Mouse (Mus musculus): ENCODE results near the gene Socs7. TPM values are rescaled to one million over a fixed set of nuclear protein-coding genes. Genes with fewer than 3 reads are reported as not detected.
A peak's percentile ranks its signal among the peaks of the same experiment; 100 is the strongest.
"Not testable (repeated sequence)": the region's sequence is repeated elsewhere in the genome, so short reads cannot be mapped to it uniquely, and the experiment has no call there.

The Socs7 gene
- polyA plus RNA-seq, 1 experiment from 2014 or later: 3.4 TPM

DNA sequence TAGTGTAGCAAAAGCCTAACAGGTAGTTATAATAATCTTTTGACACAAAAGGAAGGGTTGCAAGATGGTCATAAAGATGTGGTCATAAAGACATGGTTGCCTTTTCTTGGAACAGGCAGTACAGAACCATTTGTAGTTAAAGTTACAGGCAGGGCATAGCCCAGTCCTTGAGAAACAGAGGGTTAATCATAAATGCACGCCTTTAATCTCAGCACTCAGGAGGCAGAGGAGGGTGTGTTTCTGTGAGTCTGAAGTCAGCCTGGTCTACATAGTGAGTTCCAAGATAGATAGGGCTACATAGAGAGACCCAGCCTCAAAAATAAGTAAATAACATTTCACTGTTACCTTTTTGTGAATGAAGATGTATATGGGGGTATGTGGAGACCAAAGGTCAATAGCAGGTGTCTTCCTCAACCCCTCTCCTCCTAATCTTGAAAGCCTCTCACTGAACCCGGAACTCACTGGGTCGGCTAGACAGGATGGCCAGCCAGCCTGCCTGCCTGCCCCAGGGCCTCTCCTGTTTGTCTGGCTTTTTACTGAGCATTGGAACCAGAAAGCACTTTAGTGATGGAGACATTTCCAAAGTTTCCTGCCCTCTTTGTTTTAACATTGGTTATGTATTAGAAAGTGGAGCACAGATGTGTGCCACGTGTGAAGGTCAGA lies 9.3 kb upstream of the Socs7 start:
- Histone ChIP-seq H3K27me3 (ENCODE audit: control insufficient read depth, insufficient read depth, low read length) (no peaks in the 10 kb centered on the region), H3K4me2 (no peak overlapping the region), H3K9me3 (ENCODE audit: control insufficient read depth, low read length) (no peaks in the 10 kb centered on the region), H3K4me3 (ENCODE audit: low read depth, low read length) (no peak overlapping the region), H3K27ac (ENCODE audit: low read depth, low read length) (no peak overlapping the region), H3K36me3 (ENCODE audit: control insufficient read depth, insufficient read depth, low read length) (no peaks in the 10 kb centered on the region), H3K9ac (ENCODE audit: low read length) (no peak overlapping the region), H3K4me1 (ENCODE audit: control insufficient read depth, insufficient read depth, low read length) (peaks cover 5% of the 10 kb centered on the region)
- DNase-seq (ENCODE audit: low spot score, missing footprints) (no peak), ATAC-seq (ENCODE audit: low FRiP score) (no peak)
- WGBS: 80% methylated on average over 4 of the region's 4 CpGs

DNA sequence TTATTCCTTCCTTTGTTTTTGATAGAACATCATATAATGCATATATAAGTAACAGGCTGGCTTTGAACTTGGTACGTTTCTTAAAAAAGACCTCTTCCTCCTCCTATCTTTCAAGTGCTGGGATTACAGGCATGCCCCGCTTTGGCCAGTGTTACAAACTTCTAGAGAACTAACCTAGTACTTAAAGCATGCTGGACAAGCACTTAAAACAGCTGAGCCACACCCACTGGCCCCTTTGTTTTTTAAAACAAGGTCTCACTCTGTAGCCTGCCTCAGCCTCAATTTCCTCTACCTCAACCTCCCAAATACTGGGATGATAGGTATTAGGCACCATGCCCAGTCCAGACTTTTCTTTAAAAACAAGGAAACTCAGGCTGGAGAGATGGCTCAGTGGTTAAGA lies 7.7 kb upstream of the Socs7 start:
- Histone ChIP-seq H3K4me3 (ENCODE audit: low read depth, low read length) (no peak overlapping the region), H3K9ac (ENCODE audit: low read length) (no peak overlapping the region), H3K4me2 (no peak overlapping the region), H3K9me3 (ENCODE audit: control insufficient read depth, low read length) (no peaks in the 10 kb centered on the region), H3K27me3 (ENCODE audit: control insufficient read depth, insufficient read depth, low read length) (no peaks in the 10 kb centered on the region), H3K36me3 (ENCODE audit: control insufficient read depth, insufficient read depth, low read length) (no peaks in the 10 kb centered on the region), H3K4me1 (ENCODE audit: control insufficient read depth, insufficient read depth, low read length) (peaks cover 5% of the 10 kb centered on the region), H3K27ac (ENCODE audit: low read depth, low read length) (no peak overlapping the region)
- WGBS: 81% methylated on average over 2 of the region's 2 CpGs
- ATAC-seq (ENCODE audit: low FRiP score) (no peak), DNase-seq (ENCODE audit: low spot score, missing footprints) (peak; percentile 45)

DNA sequence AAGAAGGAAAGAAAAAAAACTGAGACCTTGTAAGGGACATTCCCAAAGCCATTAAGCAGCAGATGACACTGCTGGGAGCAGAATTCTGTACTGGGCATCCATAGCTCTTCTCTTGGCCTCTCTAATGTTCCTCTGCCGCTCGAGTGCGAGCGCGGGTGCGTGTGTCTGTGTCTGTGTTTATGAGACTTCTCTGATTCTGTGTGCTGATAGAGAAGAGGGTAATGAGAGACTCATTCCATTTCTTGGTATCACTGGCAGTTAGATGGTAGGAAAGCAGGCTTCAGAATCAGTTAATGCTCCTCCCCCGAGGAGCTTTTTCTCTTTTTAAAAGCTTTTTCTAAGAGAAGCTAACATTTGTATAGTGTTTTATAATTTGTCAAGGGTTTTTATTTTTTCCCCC lies 7.1 kb upstream of the Socs7 start:
- no peak for ATAC-seq (ENCODE audit: low FRiP score)
- DNase-seq (ENCODE audit: low spot score, missing footprints): no peak
- Histone ChIP-seq H3K4me3 (ENCODE audit: low read depth, low read length) (no peak overlapping the region), H3K4me1 (ENCODE audit: control insufficient read depth, insufficient read depth, low read length) (peaks cover 2% of the 10 kb centered on the region), H3K9me3 (ENCODE audit: control insufficient read depth, low read length) (no peaks in the 10 kb centered on the region), H3K27ac (ENCODE audit: low read depth, low read length) (no peak overlapping the region), H3K9ac (ENCODE audit: low read length) (no peak overlapping the region), H3K27me3 (ENCODE audit: control insufficient read depth, insufficient read depth, low read length) (no peaks in the 10 kb centered on the region), H3K4me2 (no peak overlapping the region), H3K36me3 (ENCODE audit: control insufficient read depth, insufficient read depth, low read length) (no peaks in the 10 kb centered on the region)
- 92% methylated on average over 7 of the region's 7 CpGs for WGBS

DNA sequence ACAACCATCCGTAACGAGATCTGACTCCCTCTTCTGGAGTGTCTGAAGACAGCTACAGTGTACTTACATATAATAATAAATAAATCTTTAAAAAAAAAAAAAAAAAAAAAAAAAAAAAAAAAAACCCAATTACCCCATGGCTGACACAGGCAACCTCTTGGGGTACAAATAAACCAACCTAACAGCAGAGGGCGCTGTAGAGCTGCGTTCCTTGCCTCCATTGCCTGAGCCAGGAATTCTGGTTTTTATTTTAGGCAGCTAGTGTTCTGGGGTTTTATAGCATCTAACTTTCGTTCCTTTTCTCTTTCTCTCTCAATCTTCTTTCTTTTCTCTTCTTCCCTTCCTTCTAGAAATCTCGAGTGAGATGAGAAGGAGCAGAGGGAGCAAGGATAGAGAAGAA lies 4.7 kb upstream of the Socs7 start:
- H3K27ac ChIP-seq (ENCODE audit: low read depth, low read length); H3K36me3 ChIP-seq (ENCODE audit: control insufficient read depth, insufficient read depth, low read length); H3K4me2 ChIP-seq; H3K4me3 ChIP-seq (ENCODE audit: low read depth, low read length); ATAC-seq (ENCODE audit: low FRiP score); H3K9ac ChIP-seq (ENCODE audit: low read length); H3K4me1 ChIP-seq (ENCODE audit: control insufficient read depth, insufficient read depth, low read length); H3K27me3 ChIP-seq (ENCODE audit: control insufficient read depth, insufficient read depth, low read length); H3K9me3 ChIP-seq (ENCODE audit: control insufficient read depth, low read length): not testable (repeated sequence)
- 12% methylated on average over 4 of the region's 6 CpGs for WGBS
- peak; percentile 94 for DNase-seq (ENCODE audit: low spot score, missing footprints)

DNA sequence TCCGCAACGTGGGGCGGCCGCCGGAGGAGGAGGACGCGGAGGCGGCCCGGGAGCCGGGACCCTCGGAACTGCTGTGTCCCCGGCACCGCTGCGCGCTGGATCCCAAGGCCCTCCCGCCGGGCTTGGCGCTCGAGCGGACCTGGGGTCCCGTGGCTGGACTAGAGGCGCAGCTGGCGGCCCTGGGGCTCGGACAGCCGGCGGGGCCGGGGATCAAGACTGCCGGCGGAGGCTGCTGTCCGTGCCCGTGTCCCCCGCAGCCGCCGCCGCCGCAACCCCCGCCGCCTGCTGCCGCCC lies 245 bp downstream of the Socs7 start:
- H3K4me3 ChIP-seq (ENCODE audit: low read depth, low read length): peak overlapping the region; percentile 97
- WGBS: under 1% methylated on average over 29 of the region's 39 CpGs
- DNase-seq (ENCODE audit: low spot score, missing footprints) (no peak), ATAC-seq (ENCODE audit: low FRiP score) (peak; percentile 62; the same call in 1 of the 2 replicates)
- no peaks in the 10 kb centered on the region for H3K36me3 ChIP-seq (ENCODE audit: control insufficient read depth, insufficient read depth, low read length)
- peak overlapping the region; percentile 64 for H3K27ac ChIP-seq (ENCODE audit: low read depth, low read length)
- peak overlapping the region; percentile 98 for H3K9ac ChIP-seq (ENCODE audit: low read length)
- H3K9me3 ChIP-seq (ENCODE audit: control insufficient read depth, low read length): no peaks in the 10 kb centered on the region
- H3K4me1 ChIP-seq (ENCODE audit: control insufficient read depth, insufficient read depth, low read length): peaks cover 18% of the 10 kb centered on the region
- no peaks in the 10 kb centered on the region for H3K27me3 ChIP-seq (ENCODE audit: control insufficient read depth, insufficient read depth, low read length)
- peak overlapping the region; percentile 94 for H3K4me2 ChIP-seq

DNA sequence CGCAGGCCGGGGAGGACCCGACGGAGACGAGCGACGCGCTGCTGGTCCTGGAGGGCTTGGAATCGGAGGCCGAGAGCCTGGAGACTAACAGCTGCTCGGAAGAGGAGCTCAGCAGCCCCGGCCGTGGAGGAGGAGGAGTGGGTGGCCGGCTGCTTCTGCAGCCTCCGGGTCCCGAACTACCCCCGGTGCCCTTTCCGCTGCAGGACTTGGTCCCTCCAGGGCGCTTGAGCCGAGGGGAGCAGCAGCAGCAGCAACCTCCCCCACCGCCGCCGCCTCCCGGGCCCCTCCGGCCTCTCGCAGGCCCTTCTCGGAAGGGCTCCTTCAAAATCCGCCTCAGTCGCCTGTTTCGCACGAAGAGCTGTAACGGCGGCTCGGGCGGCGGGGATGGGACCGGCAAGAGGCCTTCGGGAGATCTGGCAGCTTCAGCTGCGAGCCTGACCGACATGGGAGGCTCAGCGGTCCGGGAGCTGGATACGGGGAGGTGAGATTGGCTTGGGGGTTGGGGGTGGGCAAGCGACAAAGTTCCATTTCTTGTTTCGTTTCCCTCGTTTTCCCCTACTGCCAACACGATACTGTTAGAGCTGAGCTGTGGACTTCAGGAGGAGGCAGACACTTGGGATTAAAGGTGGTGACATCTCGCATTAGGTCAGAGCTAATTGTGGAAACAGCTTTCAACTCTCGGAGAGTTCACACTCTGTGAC lies 742 bp downstream of the Socs7 start:
- Histone ChIP-seq H3K27ac (ENCODE audit: low read depth, low read length) (peak overlapping the region; percentile 64), H3K4me3 (ENCODE audit: low read depth, low read length) (peak overlapping the region; percentile 97), H3K9me3 (ENCODE audit: control insufficient read depth, low read length) (no peaks in the 10 kb centered on the region), H3K4me2 (peak overlapping the region; percentile 94), H3K9ac (ENCODE audit: low read length) (peak overlapping the region; percentile 98), H3K27me3 (ENCODE audit: control insufficient read depth, insufficient read depth, low read length) (no peaks in the 10 kb centered on the region), H3K4me1 (ENCODE audit: control insufficient read depth, insufficient read depth, low read length) (peaks cover 18% of the 10 kb centered on the region), H3K36me3 (ENCODE audit: control insufficient read depth, insufficient read depth, low read length) (no peaks in the 10 kb centered on the region)
- WGBS: under 1% methylated on average over 49 of the region's 49 CpGs
- DNase-seq (ENCODE audit: low spot score, missing footprints) (peak; percentile 96), ATAC-seq (ENCODE audit: low FRiP score) (peak; percentile 13)

DNA sequence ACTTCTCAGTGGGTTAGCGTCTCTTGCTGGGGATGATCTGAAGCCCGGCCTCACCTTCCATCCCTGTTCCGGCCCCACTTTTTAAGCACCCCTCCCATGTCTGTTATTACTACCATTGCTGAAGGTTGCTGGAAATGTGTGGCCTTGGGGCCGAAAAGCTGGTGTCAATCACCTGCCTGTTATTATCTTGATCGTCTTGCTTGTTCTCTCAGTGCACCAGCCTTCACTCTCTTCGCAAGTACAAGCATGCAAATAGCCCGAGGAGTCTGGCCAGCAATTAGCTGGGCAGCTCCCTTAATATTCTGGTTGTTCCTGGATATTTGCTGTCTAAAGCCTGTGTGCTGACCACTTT lies 1.3 kb downstream of the Socs7 start:
- Histone ChIP-seq H3K27me3 (ENCODE audit: control insufficient read depth, insufficient read depth, low read length) (no peaks in the 10 kb centered on the region), H3K4me1 (ENCODE audit: control insufficient read depth, insufficient read depth, low read length) (peaks cover 18% of the 10 kb centered on the region), H3K27ac (ENCODE audit: low read depth, low read length) (no peak overlapping the region), H3K4me2 (peak overlapping the region; percentile 94), H3K9me3 (ENCODE audit: control insufficient read depth, low read length) (no peaks in the 10 kb centered on the region), H3K4me3 (ENCODE audit: low read depth, low read length) (peak overlapping the region; percentile 97), H3K36me3 (ENCODE audit: control insufficient read depth, insufficient read depth, low read length) (no peaks in the 10 kb centered on the region), H3K9ac (ENCODE audit: low read length) (peak overlapping the region; percentile 98)
- ATAC-seq (ENCODE audit: low FRiP score) (no peak), DNase-seq (ENCODE audit: low spot score, missing footprints) (no peak)
- 2% methylated on average over 7 of the region's 7 CpGs for WGBS

DNA sequence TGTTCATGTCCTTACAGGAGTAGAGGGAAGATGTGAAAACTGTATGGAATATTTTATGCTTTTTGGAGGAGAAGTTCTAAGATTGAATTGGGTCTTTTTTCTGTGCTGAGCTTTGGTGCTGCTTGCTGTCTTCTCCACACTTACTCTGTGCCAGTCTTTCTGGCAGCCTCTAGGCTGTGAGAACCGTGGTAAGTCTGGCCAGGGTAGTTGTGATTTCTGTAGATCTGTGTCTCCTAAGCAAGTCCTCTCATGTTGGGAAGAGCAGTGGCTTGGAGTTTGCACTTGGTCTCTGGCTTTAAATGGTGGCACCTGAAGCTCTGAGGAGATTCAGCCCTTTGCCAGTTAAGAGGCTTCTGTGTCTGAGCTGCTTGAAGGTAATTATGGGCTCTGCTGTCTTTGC lies 3.2 kb downstream of the Socs7 start:
- Histone ChIP-seq H3K27ac (ENCODE audit: low read depth, low read length) (no peak overlapping the region), H3K9ac (ENCODE audit: low read length) (no peak overlapping the region), H3K9me3 (ENCODE audit: control insufficient read depth, low read length) (no peaks in the 10 kb centered on the region), H3K27me3 (ENCODE audit: control insufficient read depth, insufficient read depth, low read length) (no peaks in the 10 kb centered on the region), H3K4me1 (ENCODE audit: control insufficient read depth, insufficient read depth, low read length) (peaks cover 18% of the 10 kb centered on the region), H3K36me3 (ENCODE audit: control insufficient read depth, insufficient read depth, low read length) (no peaks in the 10 kb centered on the region), H3K4me2 (peak overlapping the region; percentile 94; the same call in 1 of the 2 replicates), H3K4me3 (ENCODE audit: low read depth, low read length) (no peak overlapping the region)
- no peak for ATAC-seq (ENCODE audit: low FRiP score)
- no peak for DNase-seq (ENCODE audit: low spot score, missing footprints)
- WGBS: 62% methylated on average over 1 of the region's 1 CpGs

DNA sequence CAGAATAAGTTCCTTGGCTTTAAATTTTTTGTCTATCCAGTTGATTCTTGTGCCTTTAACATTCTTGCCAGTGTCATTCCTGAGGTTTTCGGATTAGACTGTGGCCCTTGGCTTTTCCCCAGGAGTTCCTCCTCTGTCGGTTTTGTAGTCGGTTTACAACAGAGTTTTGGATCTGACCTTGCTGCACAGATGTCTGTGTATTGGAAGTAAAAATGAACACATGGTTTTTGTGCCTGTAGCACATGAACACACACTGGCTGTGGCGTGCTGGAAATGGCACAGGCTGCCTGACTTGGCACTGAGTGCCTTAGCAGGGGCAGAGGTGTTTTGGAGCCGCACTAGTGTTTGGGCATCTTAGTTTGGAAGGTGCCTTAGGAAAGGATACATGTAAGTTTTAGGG lies 6.2 kb downstream of the Socs7 start:
- H3K4me1 ChIP-seq (ENCODE audit: control insufficient read depth, insufficient read depth, low read length): peaks cover 18% of the 10 kb centered on the region
- DNase-seq (ENCODE audit: low spot score, missing footprints) (no peak), ATAC-seq (ENCODE audit: low FRiP score) (no peak)
- H3K27ac ChIP-seq (ENCODE audit: low read depth, low read length): no peak overlapping the region
- no peak overlapping the region for H3K4me2 ChIP-seq
- 93% methylated on average over 5 of the region's 5 CpGs for WGBS
- no peak overlapping the region for H3K9ac ChIP-seq (ENCODE audit: low read length)
- no peaks in the 10 kb centered on the region for H3K9me3 ChIP-seq (ENCODE audit: control insufficient read depth, low read length)
- H3K27me3 ChIP-seq (ENCODE audit: control insufficient read depth, insufficient read depth, low read length): no peaks in the 10 kb centered on the region
- no peaks in the 10 kb centered on the region for H3K36me3 ChIP-seq (ENCODE audit: control insufficient read depth, insufficient read depth, low read length)
- H3K4me3 ChIP-seq (ENCODE audit: low read depth, low read length): no peak overlapping the region
